Mouse (Mus musculus): ENCODE data around the gene Pip5k1b.

The Pip5k1b gene

GRCm38 (mm10) chr19:24542293-24542675, 13.4 kb downstream of the Pip5k1b start:
- DNase-seq, result no peak

GRCm38 (mm10) chr19:24541669-24542292, 13.9 kb downstream of the Pip5k1b start:
- DNase-seq, result no peak

DNA sequence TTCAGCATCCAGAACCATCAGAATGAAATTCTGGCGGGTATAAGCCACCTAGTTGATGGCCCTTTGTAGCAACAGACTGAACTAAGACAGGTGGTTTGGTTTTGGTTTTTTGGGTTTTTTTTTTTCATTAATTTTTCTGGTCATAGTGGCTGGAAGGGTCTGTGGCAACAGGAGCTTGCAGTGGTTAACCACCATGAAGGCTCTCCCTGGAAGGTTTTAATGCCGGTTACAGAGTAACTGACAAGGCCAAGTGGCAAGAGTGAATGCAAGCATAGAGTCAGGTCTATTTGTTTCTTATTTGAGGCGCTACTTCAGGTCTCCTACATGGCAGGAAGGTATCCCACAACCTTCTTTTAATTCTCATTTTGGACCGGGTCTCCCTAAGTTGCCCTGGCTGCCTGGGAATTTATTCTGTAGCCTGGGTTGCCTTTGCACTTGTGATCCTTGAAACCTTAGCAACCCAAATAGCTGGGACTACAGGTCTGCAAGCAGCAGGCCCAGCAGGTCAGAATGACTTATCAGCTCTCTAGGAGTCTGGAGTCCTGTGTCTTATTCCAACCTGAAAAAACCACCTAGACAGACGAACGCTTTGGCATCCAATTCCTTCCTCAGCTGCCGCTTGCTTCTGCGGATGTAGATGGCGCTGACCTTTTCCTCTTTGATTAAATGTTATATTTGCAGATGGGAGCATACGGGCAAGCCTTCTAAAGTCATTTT, 14.6 kb downstream of the Pip5k1b start:
- no peak for DNase-seq

DNA sequence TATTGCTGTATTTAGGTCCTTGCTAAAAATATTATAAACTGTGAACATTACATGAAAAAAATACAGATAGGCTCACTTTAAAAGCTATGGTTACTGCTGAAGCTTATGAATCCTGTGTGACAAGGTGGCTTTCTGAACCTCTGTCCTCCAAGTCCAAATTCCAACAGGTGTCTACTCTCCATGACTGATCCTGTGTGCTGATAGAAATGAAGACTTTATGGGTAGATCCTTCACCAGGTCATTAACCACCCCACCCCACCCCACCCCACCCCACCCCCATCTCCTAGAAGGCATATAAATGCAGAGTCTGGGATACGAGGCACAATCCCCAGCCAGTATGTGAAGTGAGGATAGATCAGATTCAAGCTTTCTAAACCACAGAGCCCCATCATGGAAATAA, 16.6 kb downstream of the Pip5k1b start:
- DNase-seq, result no peak

GRCm38 (mm10) chr19:24538181-24538580, 17.5 kb downstream of the Pip5k1b start:
- DNase-seq, result no peak

DNA sequence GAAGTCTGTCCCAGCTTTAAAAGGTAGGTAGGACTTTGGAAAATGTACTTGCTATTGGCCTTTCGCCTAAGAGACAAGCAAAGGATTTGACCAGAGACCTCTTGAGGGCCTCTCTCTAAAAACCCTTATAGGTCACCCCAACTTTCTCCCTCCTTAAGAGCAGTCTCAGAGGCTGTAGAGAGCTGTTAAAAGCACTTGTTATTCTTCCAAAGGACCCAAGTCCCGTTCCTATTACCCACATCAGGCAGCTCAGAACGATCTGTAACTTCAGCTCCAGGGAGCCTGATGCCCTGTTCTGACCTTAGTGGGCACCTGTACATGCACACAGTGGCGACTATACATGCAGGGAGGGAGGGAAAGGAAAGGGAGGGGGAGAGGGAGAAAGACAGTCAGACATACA, 18.0 kb downstream of the Pip5k1b start:
- no peak for DNase-seq

- no peak for DNase-seq
Measured at GRCm38 (mm10) chr19:24536920-24537319, 18.8 kb downstream of the Pip5k1b start.

DNA sequence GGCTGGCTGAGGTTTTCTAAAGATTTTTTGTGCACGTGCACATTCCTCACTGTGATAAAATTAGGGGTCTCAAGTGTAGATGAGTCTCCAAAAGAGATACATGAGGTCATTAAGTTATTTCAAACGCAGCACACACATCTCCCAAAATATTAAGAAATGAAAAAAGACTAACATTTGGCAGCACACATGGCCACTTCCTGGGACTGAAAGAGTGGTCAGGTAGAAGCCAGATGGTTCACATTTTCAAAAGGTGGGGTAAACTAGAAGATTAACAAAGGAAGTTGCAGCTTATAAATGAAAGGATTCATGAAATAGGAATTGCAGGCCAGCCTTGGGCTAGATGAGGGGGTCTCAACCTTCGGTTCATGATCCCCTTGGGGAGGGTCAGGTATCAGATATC, 19.4 kb downstream of the Pip5k1b start:
- no peak for DNase-seq

- no peak for DNase-seq
Measured at GRCm38 (mm10) chr19:24535161-24535560, 20.5 kb downstream of the Pip5k1b start.

DNA sequence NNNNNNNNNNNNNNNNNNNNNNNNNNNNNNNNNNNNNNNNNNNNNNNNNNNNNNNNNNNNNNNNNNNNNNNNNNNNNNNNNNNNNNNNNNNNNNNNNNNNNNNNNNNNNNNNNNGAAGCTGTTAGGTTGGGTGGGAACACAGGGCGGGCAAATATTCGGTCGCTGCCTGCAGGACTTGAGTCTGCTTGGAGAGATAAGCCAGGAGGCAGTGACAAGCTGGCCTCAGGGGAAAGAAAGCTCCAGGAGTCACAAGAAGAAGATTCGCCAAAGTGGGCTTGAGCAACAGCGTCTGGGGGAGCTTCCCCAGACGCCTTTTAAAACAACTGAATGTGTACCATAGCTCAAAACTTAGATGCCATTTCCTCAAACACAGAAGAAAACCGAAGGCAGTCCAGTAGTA, 20.9 kb downstream of the Pip5k1b start:
- no peak for DNase-seq

GRCm38 (mm10) chr19:24528910-24529561, 26.6 kb downstream of the Pip5k1b start:
- DNase-seq, result no peak

DNA sequence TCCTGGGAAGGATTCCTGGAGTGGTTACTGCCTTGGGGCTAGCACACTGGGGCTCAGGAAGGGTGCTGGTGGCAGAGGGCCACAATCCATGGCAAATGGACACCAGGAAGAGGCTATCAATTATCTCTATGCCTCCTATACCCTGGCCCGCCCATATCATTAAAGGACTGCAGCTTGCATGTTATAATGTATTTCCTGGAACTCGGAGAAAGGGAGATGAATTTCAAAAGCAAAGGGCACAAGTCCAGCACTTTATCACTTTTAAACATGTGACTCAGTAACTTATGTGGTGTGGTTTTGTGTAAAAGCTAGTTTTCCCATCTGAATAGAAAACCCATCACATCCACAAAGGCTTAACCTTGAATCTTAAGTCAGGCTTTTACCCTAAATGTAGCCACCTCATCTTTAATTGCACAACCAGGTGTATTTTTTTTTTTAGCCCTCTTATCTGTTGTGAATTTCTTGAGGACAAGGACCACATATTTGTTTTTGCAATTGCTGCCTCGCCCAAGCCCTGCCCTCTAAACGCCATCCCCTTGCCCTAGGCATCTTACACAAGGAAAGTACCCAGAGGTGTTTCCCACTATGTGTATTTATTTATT, 27.4 kb downstream of the Pip5k1b start:
- no peak for DNase-seq

DNA sequence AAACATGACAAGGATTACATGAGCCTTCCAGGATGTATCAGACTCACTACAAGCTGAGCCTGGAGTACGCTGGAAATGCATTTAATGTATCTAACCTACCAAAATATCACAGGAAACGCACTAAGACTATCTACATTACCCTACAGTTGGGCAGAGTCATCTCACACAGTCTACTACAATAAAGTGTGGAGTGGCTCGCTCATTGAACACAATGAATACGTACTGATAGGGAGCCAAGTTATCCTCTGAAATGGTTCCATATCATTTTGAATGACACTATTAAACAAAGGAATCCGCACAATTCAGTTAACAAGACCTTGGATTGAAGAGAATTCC, 28.1 kb downstream of the Pip5k1b start:
- DNase-seq, result no peak

DNA sequence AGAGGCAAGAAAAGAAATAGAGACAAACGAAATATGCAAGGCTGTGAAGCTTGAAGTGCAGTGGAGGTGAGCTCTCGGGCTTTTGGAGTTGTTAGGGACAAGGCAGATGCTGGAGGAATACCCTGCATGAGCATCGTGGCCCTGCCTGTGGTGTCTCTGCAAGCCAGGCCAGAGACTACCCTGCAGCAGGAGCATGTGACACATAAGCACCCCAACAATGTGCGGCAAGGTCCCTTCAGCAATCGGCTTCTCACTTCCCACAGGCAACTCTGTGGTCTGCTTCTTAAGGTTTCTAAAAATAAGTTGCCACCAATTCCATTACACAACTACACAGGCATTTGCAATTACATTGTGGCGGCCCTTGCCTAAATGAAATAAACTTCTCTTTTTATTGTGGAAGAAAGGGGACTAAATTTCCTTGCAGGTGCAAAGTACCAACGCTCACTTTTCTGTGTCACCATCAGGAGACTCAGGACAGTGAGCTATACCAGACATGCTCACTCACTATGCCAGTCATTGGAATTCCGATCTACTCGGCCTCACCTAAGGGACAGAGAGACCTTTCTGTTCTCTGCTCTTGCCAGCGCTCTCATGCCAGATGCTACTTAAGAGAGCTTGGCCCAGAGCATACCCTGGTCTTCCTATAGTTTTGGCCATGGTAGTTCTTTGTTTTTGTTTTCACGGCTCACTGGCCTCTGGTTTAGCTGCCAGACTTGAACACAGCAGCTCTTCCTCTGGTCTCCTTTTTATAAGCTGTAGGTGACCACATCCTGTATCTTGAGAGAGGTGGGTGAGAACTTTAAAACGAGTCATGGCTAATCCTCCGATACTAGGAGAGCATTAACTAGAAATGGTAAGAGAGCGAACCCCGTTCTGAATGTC, 28.7 kb downstream of the Pip5k1b start:
- DNase-seq, result no peak

GRCm38 (mm10) chr19:24523476-24524313, 32.0 kb downstream of the Pip5k1b start:
- DNase-seq, result no peak

GRCm38 (mm10) chr19:24521997-24522396, 33.7 kb downstream of the Pip5k1b start:
- no peak for DNase-seq

GRCm38 (mm10) chr19:24521146-24521545, 34.5 kb downstream of the Pip5k1b start:
- no peak for DNase-seq

GRCm38 (mm10) chr19:24519732-24520409, 35.8 kb downstream of the Pip5k1b start:
- no peak for DNase-seq

- no peak for DNase-seq
Measured at GRCm38 (mm10) chr19:24518384-24518783, 37.3 kb downstream of the Pip5k1b start.

DNA sequence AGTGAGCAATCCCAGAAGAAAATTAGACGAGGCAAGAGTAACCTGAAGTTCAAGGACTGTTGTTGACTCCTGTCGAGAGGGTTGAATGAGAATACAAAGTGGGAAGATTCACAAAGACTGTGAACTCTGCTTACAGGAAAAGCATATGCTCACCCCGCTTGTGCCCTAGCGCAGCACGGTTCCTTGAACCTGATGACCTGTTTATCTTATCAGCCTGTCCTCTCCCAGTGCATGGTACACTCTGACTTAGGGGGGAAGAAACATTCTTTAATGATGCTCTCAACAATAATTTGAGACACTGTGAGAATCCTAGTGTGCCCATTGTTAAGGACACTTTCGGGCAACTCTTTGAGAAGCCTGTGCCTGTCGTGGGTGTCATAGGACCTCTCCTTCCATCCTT, 38.6 kb downstream of the Pip5k1b start:
- no peak for DNase-seq

GRCm38 (mm10) chr19:24515941-24516340, 39.7 kb downstream of the Pip5k1b start:
- DNase-seq, result no peak

Data from kidney, postnatal 14 days (tissue).